In the genomic region with DNA sequence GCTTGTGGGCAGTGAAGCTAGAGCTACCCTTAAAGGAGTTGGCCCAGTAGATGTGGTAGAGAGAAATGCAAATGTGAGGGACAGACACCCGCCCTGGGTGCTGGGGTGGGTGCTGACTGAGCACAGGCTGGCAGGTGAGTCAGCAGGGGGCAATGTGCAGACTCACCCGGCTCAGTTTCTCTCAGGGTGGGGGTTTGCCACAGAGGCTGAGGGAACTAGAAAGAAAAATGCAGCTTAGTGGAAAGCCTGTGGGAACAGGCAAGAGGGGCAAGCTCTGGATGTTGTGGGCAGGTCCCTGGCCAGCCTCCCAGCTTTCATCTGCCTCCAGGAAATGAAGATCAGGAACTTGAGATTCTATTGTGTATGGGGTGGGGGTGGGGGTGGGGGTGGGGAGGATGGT, we compare ENCODE assay signal across 9 mouse cellular contexts. TPM values are rescaled to one million over a fixed set of nuclear protein-coding genes. Genes with fewer than 3 reads are reported as not detected.
DNase-seq lines count a peak whose midpoint lies in the region; ATAC-seq and TF ChIP-seq lines count a peak whose summit lies in the region.
"Had no signal": no experiment of that assay in that cellular context is flagged by ENCODE, and none has a peak within 500 bp of the region (broad histone marks: within the 10 kb centered on the region; RNA-seq: fewer than 3 reads in every experiment).

No protein-coding gene starts in this region.

- H3K9me3 ChIP-seq in embryonic facial prominence, embryonic 14.5 days (ENCODE audit: control insufficient read depth, low read length), result no peaks in the 10 kb centered on the region
- H3K9me3 ChIP-seq in intestine, embryonic 14.5 days (ENCODE audit: control insufficient read depth, low read length), result no peaks in the 10 kb centered on the region
- no peaks in the 10 kb centered on the region for H3K9me3 ChIP-seq in liver, postnatal 0 days (ENCODE audit: low read length)
- H3K9me3 ChIP-seq in forebrain, embryonic 11.5 days (ENCODE audit: control insufficient read depth, low read length), result no peaks in the 10 kb centered on the region

- peak; percentile 17 for DNase-seq in ovary, adult 18-20 months (ENCODE audit: low spot score)
- DNase-seq in ovary, postnatal 10 days (ENCODE audit: low spot score), result no peak
- DNase-seq in embryonic facial prominence, embryonic 14.5 days (ENCODE audit: low spot score), result peak; percentile 90
- DNase-seq in intestine, embryonic 14.5 days (ENCODE audit: low spot score), result no peak
- DNase-seq in liver, postnatal 0 days, result no peak
- DNase-seq in spleen, postnatal 4 days (ENCODE audit: low spot score in 2 of 2), result no peak
- DNase-seq in retina, embryonic 14.5 days (ENCODE audit: low spot score), result no peak
- DNase-seq in forebrain, embryonic 11.5 days (ENCODE audit: low spot score), result no peak

- no peak overlapping the region for H3K4me3 ChIP-seq in embryonic facial prominence, embryonic 14.5 days (ENCODE audit: low read depth, low read length)
- H3K4me3 ChIP-seq in intestine, embryonic 14.5 days (ENCODE audit: low read depth, low read length), result no peak overlapping the region
- no peak overlapping the region for H3K4me3 ChIP-seq in liver, postnatal 0 days (ENCODE audit: low read depth, low read length)
- no peak overlapping the region for H3K4me3 ChIP-seq in forebrain, embryonic 11.5 days (ENCODE audit: low read depth, low read length)

- TF ChIP-seq CTCF in liver, postnatal 0 days (IDR thresholded peaks at IDR 0.05; ENCODE audit: low read depth), result no peak

- TF ChIP-seq EP300 in liver, postnatal 0 days (IDR thresholded peaks at IDR 0.05; ENCODE audit: low read depth), result no peak

- H3K27me3 ChIP-seq in embryonic facial prominence, embryonic 14.5 days (replicated peaks; ENCODE audit: control insufficient read depth, insufficient read depth, low read length), result no peaks in the 10 kb centered on the region
- H3K27me3 ChIP-seq in intestine, embryonic 14.5 days (replicated peaks; ENCODE audit: control insufficient read depth, insufficient read depth, low read length), result no peaks in the 10 kb centered on the region
- no peaks in the 10 kb centered on the region for H3K27me3 ChIP-seq in liver, postnatal 0 days (ENCODE audit: insufficient read depth, low read length)
- no peaks in the 10 kb centered on the region for H3K27me3 ChIP-seq in forebrain, embryonic 11.5 days (ENCODE audit: control insufficient read depth, insufficient read depth, low read length)

- no peak overlapping the region for H3K4me2 ChIP-seq in embryonic facial prominence, embryonic 14.5 days (ENCODE audit: low read depth, low read length)
- no peak overlapping the region for H3K4me2 ChIP-seq in intestine, embryonic 14.5 days (ENCODE audit: low read length)
- H3K4me2 ChIP-seq in liver, postnatal 0 days (ENCODE audit: low read depth, low read length), result no peak overlapping the region
- H3K4me2 ChIP-seq in forebrain, embryonic 11.5 days (ENCODE audit: low read depth, low read length, severe bottlenecking), result no peak overlapping the region

- ATAC-seq in embryonic facial prominence, embryonic 14.5 days (ENCODE audit: low read depth), result peak; percentile 89
- no peak for ATAC-seq in intestine, embryonic 14.5 days (replicated peaks; ENCODE audit: low FRiP score, low TSS enrichment, low read depth)
- ATAC-seq in liver, postnatal 0 days, result 0 out of 2 replicates have a peak, but pooled peaks have one; percentile 2
- ATAC-seq in forebrain, embryonic 11.5 days (replicated peaks; ENCODE audit: low FRiP score), result no peak

- no peak overlapping the region for H3K9ac ChIP-seq in embryonic facial prominence, embryonic 14.5 days (ENCODE audit: low read depth, low read length)
- H3K9ac ChIP-seq in intestine, embryonic 14.5 days (ENCODE audit: low read length), result no peak overlapping the region
- no peak overlapping the region for H3K9ac ChIP-seq in liver, postnatal 0 days (replicated peaks)
- no peak overlapping the region for H3K9ac ChIP-seq in forebrain, embryonic 11.5 days (ENCODE audit: low read length)

- H3K27ac ChIP-seq in embryonic facial prominence, embryonic 14.5 days (replicated peaks; ENCODE audit: low read depth, low read length), result peak overlapping the region; percentile 22
- 0 out of 2 replicates have a peak overlapping the region, but pooled peaks have one; percentile 38 for H3K27ac ChIP-seq in intestine, embryonic 14.5 days (ENCODE audit: low read depth)
- no peak overlapping the region for H3K27ac ChIP-seq in liver, postnatal 0 days (ENCODE audit: low read depth)
- H3K27ac ChIP-seq in forebrain, embryonic 11.5 days (ENCODE audit: low read depth, low read length), result no peak overlapping the region
- H3K27ac ChIP-seq: macrophage had no signal

- H3K36me3 ChIP-seq in embryonic facial prominence, embryonic 14.5 days (ENCODE audit: control insufficient read depth, insufficient read depth, low read length), result no peaks in the 10 kb centered on the region
- no peaks in the 10 kb centered on the region for H3K36me3 ChIP-seq in intestine, embryonic 14.5 days (ENCODE audit: control insufficient read depth, insufficient read depth, low read length)
- H3K36me3 ChIP-seq in liver, postnatal 0 days (replicated peaks; ENCODE audit: insufficient read depth, low read length), result no peaks in the 10 kb centered on the region
- no peaks in the 10 kb centered on the region for H3K36me3 ChIP-seq in forebrain, embryonic 11.5 days (ENCODE audit: control insufficient read depth, insufficient read depth, low read length)

- WGBS in embryonic facial prominence, embryonic 14.5 days, result 31% methylated on average over 2 of the region's 2 CpGs
- WGBS in intestine, embryonic 14.5 days, result 39% methylated on average over 2 of the region's 2 CpGs
- WGBS in liver, postnatal 0 days (ENCODE audit: insufficient replicate concordance), result 15% methylated on average over 2 of the region's 2 CpGs
- 32% methylated on average over 2 of the region's 2 CpGs for WGBS in forebrain, embryonic 11.5 days

- peaks cover 17% of the 10 kb centered on the region for H3K4me1 ChIP-seq in embryonic facial prominence, embryonic 14.5 days (ENCODE audit: control insufficient read depth, insufficient read depth, low read length)
- peaks cover 15% of the 10 kb centered on the region for H3K4me1 ChIP-seq in intestine, embryonic 14.5 days (replicated peaks; ENCODE audit: control insufficient read depth, insufficient read depth, low read length)
- no peaks in the 10 kb centered on the region for H3K4me1 ChIP-seq in liver, postnatal 0 days (ENCODE audit: insufficient read depth)
- no peaks in the 10 kb centered on the region for H3K4me1 ChIP-seq in forebrain, embryonic 11.5 days (replicated peaks; ENCODE audit: control insufficient read depth, insufficient read depth, low read length)

RNA-seq across cellular contexts. Expression of a gene that starts 21.9 kb away (rescaled TPM):
- polyA plus RNA-seq in embryonic facial prominence, embryonic 14.5 days (2014; fragmentation: Nextera tagmentation; extraction: Ambion mirVana), result 7.1 and 8.0 TPM in 2 replicates
- 17.5 and 18.7 TPM in 2 replicates for polyA plus RNA-seq in intestine, embryonic 14.5 days (2014; fragmentation: Nextera tagmentation; extraction: Ambion mirVana)
- 0.90 and 1.2 TPM in 2 replicates for polyA plus RNA-seq in liver, postnatal 0 days (2015; fragmentation: Nextera tagmentation; extraction: Ambion mirVana)
- polyA plus RNA-seq in forebrain, embryonic 11.5 days (2014; fragmentation: Nextera tagmentation; extraction: Ambion mirVana), result 0.41 and 0.63 TPM in 2 replicates
- polyA plus RNA-seq: macrophage had no signal

RNA-seq across cellular contexts. Expression of a gene that starts 22.8 kb away (rescaled TPM):
- 13.1 and 15.4 TPM in 2 replicates for polyA plus RNA-seq in embryonic facial prominence, embryonic 14.5 days (2014; fragmentation: Nextera tagmentation; extraction: Ambion mirVana)
- 9.7 and 10.9 TPM in 2 replicates for polyA plus RNA-seq in intestine, embryonic 14.5 days (2014; fragmentation: Nextera tagmentation; extraction: Ambion mirVana)
- 2.8 and 3.6 TPM in 2 replicates for polyA plus RNA-seq in liver, postnatal 0 days (2015; fragmentation: Nextera tagmentation; extraction: Ambion mirVana)
- polyA plus RNA-seq in forebrain, embryonic 11.5 days (2014; fragmentation: Nextera tagmentation; extraction: Ambion mirVana), result 4.8 and 6.4 TPM in 2 replicates

Comparison
In these comparisons a context has a peak if more than half of its experiments do, and no peak if none do; other contexts are left out.
1. DNase-seq: peak in ovary, adult 18-20 months (single experiment) and embryonic facial prominence, embryonic 14.5 days (single experiment); none in ovary, postnatal 10 days (single experiment), intestine, embryonic 14.5 days (single experiment), liver, postnatal 0 days (single experiment), spleen, postnatal 4 days (0 of 2), retina, embryonic 14.5 days (single experiment) and forebrain, embryonic 11.5 days (single experiment).
2. ATAC-seq: peak in embryonic facial prominence, embryonic 14.5 days (single experiment) and liver, postnatal 0 days (single experiment); none in intestine, embryonic 14.5 days (single experiment) and forebrain, embryonic 11.5 days (single experiment).
3. H3K27ac ChIP-seq: peak in embryonic facial prominence, embryonic 14.5 days (single experiment) and intestine, embryonic 14.5 days (single experiment); none in liver, postnatal 0 days (single experiment) and forebrain, embryonic 11.5 days (single experiment).